Mouse (Mus musculus) forebrain, embryonic 14.5 days (tissue): ENCODE results near the gene Mfap3. TPM values are rescaled to one million over a fixed set of nuclear protein-coding genes. Genes with fewer than 3 reads are reported as not detected.

Source experiments
- polyA plus RNA-seq: library from polyadenylated mRNA; unstranded; fragments of >200 nt; fragmentation: Nextera tagmentation; extraction: Ambion mirVana; gene quantifications from 2 replicates; pipeline ENCODE4 v1.2.1, GENCODE M21; 2014

Mfap3 gene
- polyA plus RNA-seq, 1 experiment from 2014 or later = 68.3 TPM

Other genes starting within 250 kb of the Mfap3 start
- gene Fam114a2, start within 50 bp of the Mfap3 start, polyA plus RNA-seq = 73.6 and 76.3 TPM in 2 replicates
- 6.1 and 7.1 TPM in 2 replicates for gene Galnt10, start 126.8 kb downstream of the Mfap3 start, polyA plus RNA-seq